Mouse (Mus musculus) lung, embryonic 16.5 days (tissue): ENCODE data around the gene Cplx2. TPM values are rescaled to one million over a fixed set of nuclear protein-coding genes. Genes with fewer than 3 reads are reported as not detected.

Experiments
- ATAC-seq: fragments of 200-750 bp; cut with Nextera tagmentation; 2 replicates; pipeline ENCODE4 v1.8.0; 2017; ENCODE audit warnings: low read depth, mild to moderate bottlenecking, moderate library complexity
- H3K27ac ChIP-seq: fragments of 300-500 bp; sonication (generic); 2 replicates; pipeline ENCODE4 v1.5.1; 2014; ENCODE audit warnings: mild to moderate bottlenecking, control low read depth, low read length
- H3K27me3 ChIP-seq: fragments of 300-500 bp; sonication (generic); 2 replicates; pipeline ENCODE4 v1.6.1; 2014; ENCODE audit warnings: low read depth, low read length, mixed read lengths; ENCODE audit not compliant: control insufficient read depth, insufficient read depth
- H3K36me3 ChIP-seq: fragments of 300-500 bp; sonication (generic); 2 replicates; pipeline ENCODE4 v1.6.1; 2014; ENCODE audit warnings: low read length; ENCODE audit not compliant: control insufficient read depth, insufficient read depth
- H3K4me1 ChIP-seq: fragments of 300-500 bp; sonication (generic); replicated peaks from 2 replicates; pipeline ENCODE4 v1.6.1; 2014; ENCODE audit warnings: low read length, mixed read lengths; ENCODE audit not compliant: control insufficient read depth, insufficient read depth
- H3K4me2 ChIP-seq: fragments of 300-500 bp; sonication (generic); 2 replicates; pipeline ENCODE4 v1.6.1; 2014; ENCODE audit warnings: low read depth, low read length, control low read depth
- H3K4me3 ChIP-seq: fragments of 300-500 bp; sonication (generic); 2 replicates; pipeline ENCODE4 v1.5.1; 2014; ENCODE audit warnings: mild to moderate bottlenecking, low read length, control low read depth
- H3K9ac ChIP-seq: fragments of 300-500 bp; sonication (generic); 2 replicates; pipeline ENCODE4 v1.6.1; 2014; ENCODE audit warnings: low read length, control low read depth
- H3K9me3 ChIP-seq: fragments of 300-500 bp; sonication (generic); 2 replicates; pipeline ENCODE4 v1.6.1; 2016; ENCODE audit warnings: low read length; ENCODE audit not compliant: control insufficient read depth
- WGBS: fragments of 180-500 bp; shearing (Covaris S2); extraction: QIAGEN DNeasy Blood & Tissue Kit; methylation state at CpG from one replicate; pipeline ENCODE4 v1.1.7; 2014; 5-methylcytosine and 5-hydroxymethylcytosine counted together
- polyA plus RNA-seq: library from polyadenylated mRNA; unstranded; fragments of >200 nt; fragmentation: Nextera tagmentation; extraction: Ambion mirVana; gene quantifications from 2 replicates; pipeline ENCODE4 v1.2.1, GENCODE M21; 2015

Cplx2 gene
- polyA plus RNA-seq, 1 experiment from 2014 or later = 5.3 TPM

DNA sequence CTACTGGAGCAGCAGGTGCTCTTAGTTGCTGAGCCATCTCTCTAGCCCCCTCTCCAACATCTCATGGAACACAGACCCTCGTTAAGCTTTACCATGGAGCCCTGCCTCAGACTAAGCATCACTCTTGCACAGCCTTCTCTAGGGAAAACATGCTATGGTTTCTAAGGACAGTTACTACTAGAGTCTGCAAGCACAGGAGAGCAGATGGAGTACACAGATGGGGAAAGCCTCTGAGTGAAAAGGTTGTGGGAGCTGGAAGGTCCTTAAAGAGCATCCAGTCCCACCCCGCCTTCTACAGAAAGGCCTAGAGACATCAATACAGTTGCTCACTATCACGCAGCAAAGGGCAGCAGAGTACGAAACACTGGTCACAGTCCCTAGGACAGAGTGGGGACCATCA is 20.2 kb downstream of the Cplx2 start:
- ATAC-seq = no peak
- Histone ChIP-seq H3K4me1 (peaks cover 8% of the 10 kb centered on the region), H3K27me3 (no peaks in the 10 kb centered on the region; the same call in 1 of the 2 replicates), H3K36me3 (no peaks in the 10 kb centered on the region), H3K4me3 (no peak overlapping the region), H3K4me2 (no peak overlapping the region), H3K9ac (no peak overlapping the region), H3K27ac (no peak overlapping the region), H3K9me3 (no peaks in the 10 kb centered on the region)
- WGBS = 95% methylated on average over 4 of the region's 4 CpGs

DNA sequence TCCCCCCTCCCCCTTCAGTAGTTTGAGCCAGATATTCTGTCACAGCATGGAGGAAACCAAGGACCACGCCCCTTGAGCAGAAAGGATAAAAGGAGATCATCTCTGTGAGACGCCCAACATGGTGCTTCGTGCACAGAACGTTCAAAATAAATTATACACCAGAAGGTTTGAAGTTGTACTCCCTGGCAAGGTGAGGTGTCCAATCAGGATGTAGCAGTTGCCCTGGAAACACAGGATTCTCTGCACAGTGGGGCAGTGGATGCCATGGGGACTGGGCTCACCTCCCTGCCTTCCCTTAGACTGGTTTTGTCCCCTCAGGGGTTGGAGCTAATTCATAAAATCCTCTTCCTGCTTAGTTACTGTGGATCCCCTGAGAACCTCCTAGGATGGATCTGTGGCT is 25.9 kb downstream of the Cplx2 start:
- ATAC-seq = no peak
- Histone ChIP-seq H3K27me3 (no peaks in the 10 kb centered on the region; the same call in 1 of the 2 replicates), H3K4me3 (no peak overlapping the region), H3K9ac (no peak overlapping the region), H3K9me3 (no peaks in the 10 kb centered on the region), H3K27ac (no peak overlapping the region), H3K4me2 (no peak overlapping the region), H3K36me3 (no peaks in the 10 kb centered on the region), H3K4me1 (no peaks in the 10 kb centered on the region; the same call in 1 of the 2 replicates)
- 53% methylated on average over 4 of the region's 4 CpGs for WGBS

GRCm38 (mm10) chr13:54400565-54401179 is 29.5 kb downstream of the Cplx2 start:
- Histone ChIP-seq H3K9me3 (no peaks in the 10 kb centered on the region), H3K4me2 (no peak overlapping the region), H3K27me3 (no peaks in the 10 kb centered on the region), H3K4me1 (peaks cover 12% of the 10 kb centered on the region), H3K27ac (no peak overlapping the region), H3K4me3 (no peak overlapping the region), H3K9ac (no peak overlapping the region), H3K36me3 (no peaks in the 10 kb centered on the region)
- 29% methylated on average over 7 of the region's 7 CpGs for WGBS
- peak; percentile 63 for ATAC-seq

DNA sequence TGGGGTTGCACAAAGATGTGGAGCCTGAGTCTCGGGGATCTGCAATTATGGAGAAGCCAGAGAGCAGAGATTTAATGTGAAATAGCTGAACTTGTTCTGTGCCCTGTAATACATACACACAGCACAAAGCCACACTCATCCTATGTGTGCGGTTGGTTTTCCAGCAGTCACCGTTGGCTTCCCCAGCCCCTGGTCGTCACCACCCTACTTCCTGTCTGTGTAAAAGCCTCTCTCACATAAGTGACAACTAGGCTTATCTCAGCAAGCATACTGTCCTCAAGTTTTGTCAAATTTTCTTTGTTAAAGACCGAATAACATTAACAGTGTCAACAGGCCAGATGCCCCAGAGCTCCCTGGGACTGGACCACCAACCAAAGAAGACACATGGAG is 30.0 kb downstream of the Cplx2 start:
- H3K4me1 ChIP-seq = peaks cover 12% of the 10 kb centered on the region

DNA sequence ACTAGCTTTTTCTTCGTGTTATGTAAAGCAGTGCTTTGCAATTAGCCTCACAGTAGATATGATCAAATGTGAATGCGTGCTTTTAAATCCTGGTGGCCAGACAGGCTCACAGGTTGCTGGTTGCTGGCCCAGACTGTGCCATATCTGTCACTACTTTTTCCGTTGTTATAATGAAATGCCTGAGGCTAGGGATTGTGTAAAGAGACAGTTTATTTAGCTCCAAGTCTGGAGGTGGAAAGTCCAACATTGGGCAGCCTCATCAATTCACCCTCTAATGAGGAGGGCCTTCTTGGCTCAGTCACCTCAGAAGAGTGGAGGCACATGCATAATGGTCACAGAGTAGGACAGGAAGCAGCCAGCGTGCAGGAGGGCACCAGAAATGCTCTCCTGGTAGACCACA is 31.2 kb downstream of the Cplx2 start:
- Histone ChIP-seq H3K9ac (no peak overlapping the region), H3K27me3 (no peaks in the 10 kb centered on the region), H3K9me3 (no peaks in the 10 kb centered on the region), H3K4me1 (peaks cover 12% of the 10 kb centered on the region), H3K36me3 (no peaks in the 10 kb centered on the region), H3K27ac (no peak overlapping the region), H3K4me3 (no peak overlapping the region), H3K4me2 (no peak overlapping the region)
- no peak for ATAC-seq
- 47% methylated on average over 4 of the region's 4 CpGs for WGBS

More for the DNA sequence above, 30.0 kb downstream of the Cplx2 start:
- Histone ChIP-seq H3K36me3 (no peaks in the 10 kb centered on the region), H3K9ac (no peak overlapping the region), H3K27me3 (no peaks in the 10 kb centered on the region), H3K9me3 (no peaks in the 10 kb centered on the region), H3K4me3 (no peak overlapping the region), H3K4me2 (no peak overlapping the region), H3K27ac (no peak overlapping the region)
- ATAC-seq = peak; percentile 22
- WGBS = 26% methylated on average over 5 of the region's 5 CpGs

DNA sequence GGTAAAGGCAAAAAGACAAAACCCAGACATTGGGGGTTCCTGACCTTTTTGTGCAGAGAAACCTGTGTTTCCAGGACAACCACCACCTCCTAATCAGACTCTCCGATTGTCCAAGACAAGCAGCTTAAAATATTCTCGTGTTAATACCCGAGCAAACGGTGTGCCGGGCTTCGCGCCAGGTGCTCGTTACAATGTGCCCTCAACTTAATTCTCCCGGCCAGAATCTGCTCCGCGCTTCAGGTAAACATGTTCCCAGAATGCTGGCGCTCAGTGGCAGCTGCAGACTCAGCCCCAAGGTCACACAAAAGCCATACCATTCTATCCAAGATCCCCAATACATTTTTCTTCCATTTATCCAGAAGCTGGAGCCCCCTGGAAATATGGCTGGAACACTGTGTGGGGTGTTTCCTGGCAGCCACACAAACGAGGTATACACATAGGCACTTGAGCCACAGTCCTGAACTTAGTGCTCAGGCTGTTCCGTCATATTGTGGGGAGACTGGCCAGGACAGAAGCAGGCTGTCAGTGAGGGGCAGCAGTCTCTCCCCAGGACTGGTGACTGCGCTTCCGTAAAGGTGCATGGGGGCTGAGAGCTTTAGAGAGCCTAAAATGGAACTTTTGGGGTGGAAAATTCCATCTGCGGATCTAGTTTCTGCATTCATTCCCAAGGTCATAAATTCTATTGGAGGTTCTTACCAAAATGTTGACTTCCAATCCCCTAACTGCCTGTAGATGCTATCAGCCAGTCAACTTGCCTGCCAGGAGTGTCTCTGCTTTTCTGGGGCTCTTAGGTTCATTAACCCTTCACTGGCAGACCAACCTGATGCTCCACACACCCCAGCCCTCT is 32.3 kb downstream of the Cplx2 start:
- peaks cover 12% of the 10 kb centered on the region for H3K4me1 ChIP-seq
- H3K27ac ChIP-seq = peak overlapping the region; percentile 85
- peak overlapping the region; percentile 49; the same call in 1 of the 2 replicates for H3K9ac ChIP-seq
- H3K36me3 ChIP-seq = no peaks in the 10 kb centered on the region
- peak; percentile 49; the same call in 1 of the 2 replicates for ATAC-seq
- no peaks in the 10 kb centered on the region for H3K27me3 ChIP-seq
- no peaks in the 10 kb centered on the region for H3K9me3 ChIP-seq
- WGBS = 43% methylated on average over 17 of the region's 17 CpGs
- H3K4me2 ChIP-seq = peak overlapping the region; percentile 8; the same call in 1 of the 2 replicates
- H3K4me3 ChIP-seq = no peak overlapping the region

DNA sequence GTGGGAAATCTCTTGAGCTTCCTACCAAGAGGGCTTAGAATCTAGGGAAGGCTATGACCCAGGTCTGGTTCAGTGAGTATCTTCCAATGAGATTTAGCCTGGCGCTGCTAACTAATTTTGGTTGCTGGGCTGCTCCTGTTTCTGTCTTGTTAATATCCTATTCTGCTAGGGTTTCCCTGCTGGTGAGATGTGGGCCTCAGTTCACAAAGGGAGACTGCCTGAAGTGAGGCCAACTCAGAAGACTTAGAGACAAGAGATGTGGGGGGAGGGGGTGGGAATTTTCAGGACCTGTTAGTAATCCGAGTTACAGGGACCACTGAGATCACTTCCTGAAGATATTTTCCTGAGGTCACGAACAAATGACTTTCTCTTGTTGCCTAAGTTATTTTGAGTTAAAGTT is 33.1 kb downstream of the Cplx2 start:
- no peaks in the 10 kb centered on the region for H3K27me3 ChIP-seq
- no peak for ATAC-seq
- H3K4me2 ChIP-seq = no peak overlapping the region
- H3K36me3 ChIP-seq = no peaks in the 10 kb centered on the region
- WGBS = 63% methylated on average over 3 of the region's 3 CpGs
- no peak overlapping the region; the same call in 1 of the 2 replicates for H3K27ac ChIP-seq
- H3K9ac ChIP-seq = no peak overlapping the region
- no peaks in the 10 kb centered on the region for H3K9me3 ChIP-seq
- H3K4me3 ChIP-seq = no peak overlapping the region
- H3K4me1 ChIP-seq = peaks cover 12% of the 10 kb centered on the region

- 39% methylated on average over 2 of the region's 2 CpGs for WGBS
- H3K4me3 ChIP-seq = no peak overlapping the region
- H3K27me3 ChIP-seq = no peaks in the 10 kb centered on the region
- no peaks in the 10 kb centered on the region for H3K9me3 ChIP-seq
- no peak for ATAC-seq
- H3K9ac ChIP-seq = no peak overlapping the region
- no peaks in the 10 kb centered on the region for H3K36me3 ChIP-seq
- H3K4me1 ChIP-seq = peaks cover 12% of the 10 kb centered on the region
- no peak overlapping the region for H3K4me2 ChIP-seq
- H3K27ac ChIP-seq = no peak overlapping the region
These were observed 34.7 kb downstream of the Cplx2 start for GRCm38 (mm10) chr13:54405805-54406204.

DNA sequence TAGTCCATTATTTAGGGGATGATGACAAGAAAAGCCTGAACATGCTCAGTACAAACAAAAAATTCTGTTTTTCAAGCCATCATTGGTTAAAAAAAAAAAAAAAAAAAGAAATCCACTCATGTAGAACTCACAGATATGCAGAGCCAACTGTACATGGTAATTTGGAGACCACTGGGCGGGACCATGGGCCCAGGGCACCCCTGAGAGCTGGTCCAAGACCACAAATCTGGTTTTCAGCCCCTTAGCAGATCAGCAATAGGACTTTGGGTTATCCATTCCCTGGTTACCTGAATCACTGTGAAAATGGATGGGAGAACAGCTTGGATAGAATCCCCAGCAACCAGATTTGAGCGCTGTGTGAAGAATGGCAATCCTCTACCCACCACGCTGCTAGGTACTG is 40.5 kb downstream of the Cplx2 start:
- H3K27ac ChIP-seq = no peak overlapping the region
- H3K9me3 ChIP-seq = no peaks in the 10 kb centered on the region
- no peak overlapping the region for H3K4me3 ChIP-seq
- H3K36me3 ChIP-seq = no peaks in the 10 kb centered on the region
- H3K4me2 ChIP-seq = no peak overlapping the region
- no peak overlapping the region for H3K9ac ChIP-seq
- WGBS = 87% methylated on average over 3 of the region's 3 CpGs
- no peak for ATAC-seq
- H3K4me1 ChIP-seq = peaks cover 3% of the 10 kb centered on the region; the same call in 1 of the 2 replicates
- H3K27me3 ChIP-seq = no peaks in the 10 kb centered on the region
